Mouse (Mus musculus): ENCODE results near the gene Maml3. TPM values are rescaled to one million over a fixed set of nuclear protein-coding genes. Genes with fewer than 3 reads are reported as not detected.

The Maml3 gene
- total and polyA plus RNA-seq, 3 experiments: 0.81 to 1.8 (median 0.98) TPM

GRCm38 (mm10) chr3:51817919-51818318 lies 287.0 kb downstream of the Maml3 start:
- H3K36me3 ChIP-seq (replicated peaks in 1 of 2; ENCODE audit: control insufficient read depth in 1 of 2, insufficient read depth in 1 of 2, low read length in 1 of 2): no peaks in the 10 kb centered on the region
- no peak for DNase-seq (ENCODE audit: extremely low read depth)
- dilution Hi-C loops (cut with MboI; ENCODE audit: extremely low pct_ligation_motif_present, extremely low pct_unique_long_range_greater_than_20kb, low sequenced_read_pairs) (no loop called here), in situ Hi-C loops (cut with MboI; ENCODE audit: low pct_ligation_motif_present, low pct_unique_long_range_greater_than_20kb, low sequenced_read_pairs) (no loop called here)
- H3K4me2 ChIP-seq (ENCODE audit: insufficient read depth, low read depth, poor library complexity, severe bottlenecking): no peak overlapping the region
- no peak overlapping the region for H3K9ac ChIP-seq (ENCODE audit: insufficient read depth, low read depth)
- no peaks in the 10 kb centered on the region for H3K27me3 ChIP-seq (replicated peaks)
- H3K9me3 ChIP-seq (replicated peaks; ENCODE audit: low read length): no peaks in the 10 kb centered on the region
- TF ChIP-seq ZKSCAN1 (IDR thresholded peaks at IDR 0.05; ENCODE audit: borderline replicate concordance, low read depth, low read length) (no peak), EP300 (IDR thresholded peaks at IDR 0.05; ENCODE audit: low read length) (no peak), POLR2A (IDR thresholded peaks at IDR 0.05; ENCODE audit: low read depth, low read length) (no peak), ELF1 (IDR thresholded peaks at IDR 0.05; ENCODE audit: low read depth, low read length) (no peak), GABPA (IDR thresholded peaks at IDR 0.05; ENCODE audit: insufficient replicate concordance, low read depth, low read length) (no peak), CTCF (conservative IDR thresholded peaks at IDR 0.05 in 1 of 2, IDR thresholded peaks at IDR 0.05 in 1 of 2; ENCODE audit: low read depth in 2 of 2, low read length in 2 of 2) (no peak), E2F4 (IDR thresholded peaks at IDR 0.05; ENCODE audit: insufficient replicate concordance, low read depth, low read length) (no peak), MEF2A (IDR thresholded peaks at IDR 0.05; ENCODE audit: borderline replicate concordance, low read depth, low read length) (no peak), CHD2 (IDR thresholded peaks at IDR 0.05; ENCODE audit: low read length) (no peak), ZC3H11A (IDR thresholded peaks at IDR 0.05; ENCODE audit: low read depth, low read length) (no peak), HCFC1 (IDR thresholded peaks at IDR 0.05; ENCODE audit: low read depth, low read length) (no peak), RAD21 (IDR thresholded peaks at IDR 0.05; ENCODE audit: low read depth, low read length) (no peak), UBTF (IDR thresholded peaks at IDR 0.05; ENCODE audit: low read depth, low read length) (no peak), NELFE (IDR thresholded peaks at IDR 0.05; ENCODE audit: low read depth, low read length) (no peak), TCF12 (IDR thresholded peaks at IDR 0.05; ENCODE audit: low read depth, low read length) (no peak)
- no peaks in the 10 kb centered on the region for H3K79me2 ChIP-seq (replicated peaks; ENCODE audit: control insufficient read depth, extremely low read depth, insufficient read depth, poor library complexity, severe bottlenecking)
- H3K27ac ChIP-seq (ENCODE audit: insufficient read depth, low read depth): no peak overlapping the region
- H3K4me1 ChIP-seq (ENCODE audit: control insufficient read depth in 1 of 2, insufficient read depth in 2 of 2): no peaks in the 10 kb centered on the region
- no peak overlapping the region for H3K4me3 ChIP-seq (replicated peaks in 1 of 3; ENCODE audit: low read depth in 2 of 3, low read length in 2 of 3, poor library complexity in 1 of 3)

GRCm38 (mm10) chr3:51817329-51817728 lies 287.5 kb downstream of the Maml3 start:
- in situ Hi-C loops (cut with MboI; ENCODE audit: low pct_ligation_motif_present, low pct_unique_long_range_greater_than_20kb, low sequenced_read_pairs): no loop called here
- no peak for DNase-seq (ENCODE audit: extremely low read depth)
- H3K79me2 ChIP-seq (replicated peaks; ENCODE audit: control insufficient read depth, extremely low read depth, insufficient read depth, poor library complexity, severe bottlenecking): no peaks in the 10 kb centered on the region

More at GRCm38 (mm10) chr3:51817329-51817728, 287.5 kb downstream of the Maml3 start:
- Histone ChIP-seq H3K9ac (ENCODE audit: insufficient read depth, low read depth) (no peak overlapping the region), H3K9me3 (replicated peaks; ENCODE audit: low read length) (no peaks in the 10 kb centered on the region), H3K4me1 (ENCODE audit: control insufficient read depth in 1 of 2, insufficient read depth in 2 of 2) (no peaks in the 10 kb centered on the region), H3K36me3 (replicated peaks in 1 of 2; ENCODE audit: control insufficient read depth in 1 of 2, insufficient read depth in 1 of 2, low read length in 1 of 2) (no peaks in the 10 kb centered on the region), H3K4me3 (replicated peaks in 1 of 3; ENCODE audit: low read depth in 2 of 3, low read length in 2 of 3, poor library complexity in 1 of 3) (no peak overlapping the region), H3K27ac (ENCODE audit: insufficient read depth, low read depth) (no peak overlapping the region), H3K4me2 (ENCODE audit: insufficient read depth, low read depth, poor library complexity, severe bottlenecking) (no peak overlapping the region), H3K27me3 (replicated peaks) (no peaks in the 10 kb centered on the region)
- TF ChIP-seq ZNF384 (IDR thresholded peaks at IDR 0.05; ENCODE audit: low read depth, low read length) (no peak), ZKSCAN1 (IDR thresholded peaks at IDR 0.05; ENCODE audit: borderline replicate concordance, low read depth, low read length) (no peak), TBP (conservative IDR thresholded peaks at IDR 0.05; ENCODE audit: low read depth, low read length) (no peak), E2F4 (IDR thresholded peaks at IDR 0.05; ENCODE audit: insufficient replicate concordance, low read depth, low read length) (no peak), MXI1 (IDR thresholded peaks at IDR 0.05; ENCODE audit: low read depth, low read length) (no peak), EP300 (IDR thresholded peaks at IDR 0.05; ENCODE audit: low read length) (no peak), SIN3A (IDR thresholded peaks at IDR 0.05; ENCODE audit: low read length) (no peak), KAT2A (IDR thresholded peaks at IDR 0.05; ENCODE audit: insufficient replicate concordance, low read length) (no peak), UBTF (IDR thresholded peaks at IDR 0.05; ENCODE audit: low read depth, low read length) (no peak), MYC (IDR thresholded peaks at IDR 0.05; ENCODE audit: low read depth, low read length) (no peak), ETS1 (conservative IDR thresholded peaks at IDR 0.05; ENCODE audit: low read depth, low read length) (no peak), MEF2A (IDR thresholded peaks at IDR 0.05; ENCODE audit: borderline replicate concordance, low read depth, low read length) (no peak), MAX (IDR thresholded peaks at IDR 0.05; ENCODE audit: low read length) (no peak), ZMIZ1 (IDR thresholded peaks at IDR 0.05; ENCODE audit: low read depth, low read length) (no peak), JUN (IDR thresholded peaks at IDR 0.05; ENCODE audit: insufficient read depth, low read depth, low read length) (no peak), RCOR1 (conservative IDR thresholded peaks at IDR 0.05; ENCODE audit: low read depth, low read length) (no peak)
- dilution Hi-C loops (cut with MboI; ENCODE audit: extremely low pct_ligation_motif_present, extremely low pct_unique_long_range_greater_than_20kb, low sequenced_read_pairs): no loop called here

Measured in CH12.LX (cell line).